In the genomic region with DNA sequence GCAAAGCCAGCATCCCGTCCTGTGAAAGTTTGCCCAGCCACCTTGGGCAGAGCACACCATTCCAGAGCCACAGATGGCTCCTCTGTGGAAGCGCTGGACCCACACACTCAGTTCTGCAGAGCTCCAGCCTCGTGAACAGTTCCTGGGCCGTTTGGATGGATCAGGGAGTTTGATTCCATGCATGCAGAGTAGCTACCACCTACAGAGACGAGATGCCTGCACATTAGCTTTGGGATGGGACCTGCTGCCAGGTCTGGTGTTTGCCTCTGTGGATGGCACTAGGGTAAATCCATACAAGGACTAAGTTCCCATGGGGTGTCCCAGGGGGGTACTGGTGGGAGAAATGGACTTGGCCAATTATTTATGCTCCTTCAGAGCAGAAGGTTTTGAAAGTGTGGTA, we compare ENCODE assay signal across 8 mouse cellular contexts.
DNase-seq lines count a peak whose midpoint lies in the region; ATAC-seq and TF ChIP-seq lines count a peak whose summit lies in the region.

No protein-coding gene starts in this region.

- no peak for DNase-seq in forebrain, embryonic 10.5 days (ENCODE audit: extremely low spot score, low spot score)
- DNase-seq in forebrain, postnatal 0 days: no peak
- no peak for DNase-seq in cerebellum, postnatal 36 days
- DNase-seq in right cerebral cortex, adult 2 months (ENCODE audit: low spot score in 2 of 2): no peak

- H3K4me1 ChIP-seq in forebrain, embryonic 10.5 days: peaks cover 56% of the 10 kb centered on the region
- 0 out of 2 replicates have a peak, but pooled peaks cover 7% of the 10 kb centered on the region for H3K4me1 ChIP-seq in forebrain, postnatal 0 days (ENCODE audit: insufficient read depth)
- peaks cover 91% of the 10 kb centered on the region for H3K4me1 ChIP-seq in megakaryocyte, embryonic 14.5 days
- no peaks in the 10 kb centered on the region for H3K4me1 ChIP-seq in intestine, postnatal 0 days (replicated peaks; ENCODE audit: control insufficient read depth, insufficient read depth, low read length)
- peaks cover 6% of the 10 kb centered on the region for H3K4me1 ChIP-seq in small intestine, adult 2 months (ENCODE audit: control insufficient read depth, insufficient read depth, insufficient read length, low read length)

- TF ChIP-seq POLR2A in small intestine, adult 2 months (IDR thresholded peaks at IDR 0.05; ENCODE audit: low read depth, low read length): no peak

- 0 out of 2 replicates have a peak, but pooled peaks cover 10% of the 10 kb centered on the region for H3K27me3 ChIP-seq in forebrain, embryonic 10.5 days (ENCODE audit: poor library complexity, severe bottlenecking)
- no peaks in the 10 kb centered on the region for H3K27me3 ChIP-seq in forebrain, postnatal 0 days (ENCODE audit: insufficient read depth, low read length)
- no peaks in the 10 kb centered on the region for H3K27me3 ChIP-seq in megakaryocyte, embryonic 14.5 days (replicated peaks)
- H3K27me3 ChIP-seq in intestine, postnatal 0 days (replicated peaks; ENCODE audit: control insufficient read depth, insufficient read depth, low read length): no peaks in the 10 kb centered on the region
- H3K27me3 ChIP-seq in small intestine, adult 2 months (ENCODE audit: control insufficient read depth, insufficient read depth, low read length): no peaks in the 10 kb centered on the region

- ATAC-seq in forebrain, postnatal 0 days: no peak
- ATAC-seq in megakaryocyte, adult 5-6 weeks (ENCODE audit: poor library complexity, severe bottlenecking): no peak
- no peak for ATAC-seq in intestine, postnatal 0 days

- H3K9ac ChIP-seq in forebrain, postnatal 0 days: no peak overlapping the region
- H3K9ac ChIP-seq in intestine, postnatal 0 days (ENCODE audit: low read depth, low read length): 0 out of 2 replicates have a peak overlapping the region, but pooled peaks have one; percentile 26

- no peak overlapping the region for H3K4me2 ChIP-seq in forebrain, postnatal 0 days (ENCODE audit: low read depth)
- peak overlapping the region; percentile 30; the same call in 1 of the 2 replicates for H3K4me2 ChIP-seq in intestine, postnatal 0 days (replicated peaks; ENCODE audit: low read depth)

- no peak for TF ChIP-seq CTCF in forebrain, postnatal 0 days (IDR thresholded peaks at IDR 0.05; ENCODE audit: low read depth)
- TF ChIP-seq CTCF in intestine, postnatal 0 days (IDR thresholded peaks at IDR 0.05; ENCODE audit: low read depth): no peak
- no peak for TF ChIP-seq CTCF in small intestine, adult 2 months (IDR thresholded peaks at IDR 0.05; ENCODE audit: extremely low read depth, insufficient read length, insufficient replicate concordance, low read depth, low read length)

- peak overlapping the region; percentile 72 for H3K27ac ChIP-seq in forebrain, embryonic 10.5 days
- no peak overlapping the region; the same call in 1 of the 2 replicates for H3K27ac ChIP-seq in forebrain, postnatal 0 days (ENCODE audit: low read depth, low read length)
- no peak overlapping the region for H3K27ac ChIP-seq in intestine, postnatal 0 days (ENCODE audit: low read depth, low read length)
- peak overlapping the region; percentile 29; the same call in 1 of the 2 replicates for H3K27ac ChIP-seq in small intestine, adult 2 months (ENCODE audit: insufficient read depth, low read depth, low read length)

- peaks cover 38% of the 10 kb centered on the region for H3K36me3 ChIP-seq in forebrain, embryonic 10.5 days (replicated peaks)
- peaks cover 9% of the 10 kb centered on the region for H3K36me3 ChIP-seq in forebrain, postnatal 0 days (ENCODE audit: insufficient read depth)
- peaks cover 73% of the 10 kb centered on the region for H3K36me3 ChIP-seq in megakaryocyte, embryonic 14.5 days (replicated peaks; ENCODE audit: low read length)
- peaks cover 30% of the 10 kb centered on the region; the same call in 1 of the 2 replicates for H3K36me3 ChIP-seq in intestine, postnatal 0 days (ENCODE audit: control insufficient read depth, insufficient read depth)
- H3K36me3 ChIP-seq in small intestine, adult 2 months (ENCODE audit: control insufficient read depth, insufficient read depth, low read length): peaks cover 14% of the 10 kb centered on the region

- H3K9me3 ChIP-seq in forebrain, embryonic 10.5 days: no peaks in the 10 kb centered on the region
- H3K9me3 ChIP-seq in forebrain, postnatal 0 days (ENCODE audit: low read length): no peaks in the 10 kb centered on the region
- H3K9me3 ChIP-seq in megakaryocyte, embryonic 14.5 days: no peaks in the 10 kb centered on the region
- no peaks in the 10 kb centered on the region for H3K9me3 ChIP-seq in intestine, postnatal 0 days (ENCODE audit: control insufficient read depth)

- H3K4me3 ChIP-seq in forebrain, embryonic 10.5 days: no peak overlapping the region
- H3K4me3 ChIP-seq in forebrain, postnatal 0 days (ENCODE audit: low read depth, low read length): no peak overlapping the region
- H3K4me3 ChIP-seq in megakaryocyte, embryonic 14.5 days (replicated peaks): peak overlapping the region; percentile 93
- no peak overlapping the region; the same call in 1 of the 2 replicates for H3K4me3 ChIP-seq in intestine, postnatal 0 days (ENCODE audit: low read depth, low read length)
- no peak overlapping the region for H3K4me3 ChIP-seq in small intestine, adult 2 months (ENCODE audit: low read depth, low read length)

- WGBS in forebrain, embryonic 10.5 days: 70% methylated on average over 5 of the region's 5 CpGs
- WGBS in forebrain, postnatal 0 days: 53% methylated on average over 5 of the region's 5 CpGs
- WGBS in intestine, postnatal 0 days: 71% methylated on average over 5 of the region's 5 CpGs
- 73% methylated on average over 5 of the region's 5 CpGs for WGBS in small intestine, adult 2 months

Comparison
In these comparisons a context has a peak if more than half of its experiments do, and no peak if none do; other contexts are left out.
1. H3K27ac ChIP-seq: peak in forebrain, embryonic 10.5 days (single experiment) and small intestine, adult 2 months (single experiment); none in forebrain, postnatal 0 days (single experiment) and intestine, postnatal 0 days (single experiment).